Mouse (Mus musculus) testis, adult 2 months (tissue): ENCODE measurements around the gene Vmn1r172. TPM values are rescaled to one million over a fixed set of nuclear protein-coding genes. Genes with fewer than 3 reads are reported as not detected.
"Not testable (repeated sequence)": the region's sequence is repeated elsewhere in the genome, so short reads cannot be mapped to it uniquely, and the experiment has no call there.

Experiments
- H3K27ac ChIP-seq: fragments of 200-500 bp; 2 replicates; pipeline ENCODE4 v1.5.1; 2012; ENCODE audit warnings: low read depth, low read length; ENCODE audit not compliant: control insufficient read depth, insufficient read depth
- H3K27me3 ChIP-seq: fragments of 200-500 bp; 2 replicates; pipeline ENCODE4 v1.6.1; 2012; ENCODE audit warnings: mild to moderate bottlenecking, low read length, moderate library complexity; ENCODE audit not compliant: control insufficient read depth, insufficient read depth
- H3K36me3 ChIP-seq: fragments of 200-500 bp; 2 replicates; pipeline ENCODE4 v1.6.1; 2012; ENCODE audit warnings: mild to moderate bottlenecking, low read length; ENCODE audit not compliant: control insufficient read depth, insufficient read depth
- H3K4me1 ChIP-seq: fragments of 200-500 bp; 2 replicates; pipeline ENCODE4 v1.6.1; 2012; ENCODE audit warnings: low read length; ENCODE audit not compliant: control insufficient read depth, insufficient read depth
- H3K4me3 ChIP-seq: fragments of 200-500 bp; 2 replicates; pipeline ENCODE4 v1.5.1; 2012; ENCODE audit warnings: low read depth, mild to moderate bottlenecking, low read length, moderate library complexity, mixed read lengths; ENCODE audit not compliant: control insufficient read depth
- CTCF ChIP-seq: fragments of 200-500 bp; IDR thresholded peaks from 2 replicates; pipeline ENCODE4 v1.5.1; 2012; ENCODE audit warnings: low read depth, mild to moderate bottlenecking, inconsistent platforms, low read length, moderate library complexity; ENCODE audit not compliant: control insufficient read depth, insufficient read depth, insufficient replicate concordance
- POLR2A ChIP-seq: fragments of 200-500 bp; IDR thresholded peaks from 2 replicates; pipeline ENCODE4 v1.6.1; 2012; ENCODE audit warnings: low read depth, mild to moderate bottlenecking, inconsistent platforms, low read length, moderate library complexity; ENCODE audit not compliant: control insufficient read depth
- polyA plus RNA-seq: library from polyadenylated mRNA; depleted of rRNA; stranded (reverse); fragments of >200 nt; gene quantifications from 2 replicates; pipeline ENCODE4 v1.2.3, GENCODE M21; 2012; rRNA removed

The Vmn1r172 gene
- polyA plus RNA-seq = not detected in 2 replicates

DNA sequence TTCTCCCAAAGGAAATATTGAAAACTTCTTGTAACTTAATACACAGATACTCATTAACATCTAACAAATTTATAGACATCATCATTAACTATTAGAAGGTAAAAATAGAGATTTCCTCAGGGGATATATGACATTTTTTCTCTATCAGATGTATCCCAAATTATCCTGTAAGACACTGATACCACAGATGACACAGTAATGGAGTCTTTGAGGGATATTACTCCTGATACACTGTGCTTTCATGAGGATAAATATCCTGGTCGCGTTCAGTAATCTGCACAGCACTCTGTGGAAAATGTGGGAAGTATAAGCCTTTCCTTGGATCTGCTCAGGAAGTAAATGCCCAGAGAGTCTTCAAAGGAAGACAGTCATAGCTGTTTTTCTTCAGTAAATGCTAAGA, at the start of gene Vmn1r172:
TSS of gene Vmn1r172 (plus strand) at position 301 of the 400 bp plus-strand sequence.
- TF ChIP-seq POLR2A (no peak), CTCF (no peak)
- H3K27ac ChIP-seq = no peak within 1 kb of the TSS
- H3K36me3 ChIP-seq = no peaks in the 10 kb centered on the region
- no peak within 1 kb of the TSS for H3K4me3 ChIP-seq
- H3K27me3 ChIP-seq = no peaks in the 10 kb centered on the region
- H3K4me1 ChIP-seq = no peaks in the 10 kb centered on the region

DNA sequence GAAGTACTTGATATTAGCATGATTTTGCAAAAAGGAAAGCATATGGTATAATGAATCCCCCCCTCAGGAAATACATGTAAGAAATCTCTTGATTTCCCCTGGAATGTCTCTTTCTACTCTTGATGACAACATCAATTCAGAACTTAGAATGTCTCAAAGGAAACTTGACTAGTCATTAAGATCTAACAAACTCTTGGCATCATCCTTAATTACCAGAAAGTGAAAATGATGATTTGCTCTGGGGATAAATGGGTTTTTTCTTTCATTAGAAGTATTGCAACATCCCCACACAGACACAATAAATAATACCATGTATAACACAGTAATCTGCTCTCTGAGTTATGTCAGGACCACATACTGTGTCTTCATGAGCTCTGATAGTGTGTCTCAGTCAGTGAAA, 27.7 kb upstream of the Vmn1r172 start, which contains the start of gene Vmn1r171:
TSS of gene Vmn1r171 (plus strand) at position 301 of the 400 bp plus-strand sequence.
- Histone ChIP-seq H3K36me3 (no peaks in the 10 kb centered on the region), H3K27me3 (no peaks in the 10 kb centered on the region), H3K27ac (no peak within 1 kb of the TSS), H3K4me3 (no peak within 1 kb of the TSS), H3K4me1 (no peaks in the 10 kb centered on the region)
- no peak for TF ChIP-seq CTCF
- TF ChIP-seq POLR2A = no peak

DNA sequence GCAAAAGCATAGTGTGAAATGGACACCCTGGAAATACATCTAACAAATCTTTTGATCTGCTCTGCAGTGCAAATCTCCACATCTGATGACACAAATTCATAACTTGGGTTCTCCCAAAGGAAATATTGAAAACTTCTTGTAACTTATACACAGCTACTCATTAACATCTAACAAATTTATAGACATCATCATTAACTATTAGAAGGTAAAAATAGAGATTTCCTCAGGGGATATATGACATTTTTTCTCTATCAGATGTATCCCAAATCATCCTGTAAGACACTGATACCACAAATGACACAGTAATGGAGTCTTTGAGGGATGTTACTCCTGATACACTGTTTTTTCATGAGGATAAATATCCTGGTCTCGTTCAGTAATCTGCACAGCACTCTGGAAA, 42.3 kb downstream of the Vmn1r172 start, which contains the start of gene Vmn1r173:
TSS of gene Vmn1r173 (plus strand) at position 301 of the 400 bp plus-strand sequence.
- not testable (repeated sequence) for H3K27ac ChIP-seq, H3K4me3 ChIP-seq, H3K36me3 ChIP-seq, H3K27me3 ChIP-seq, H3K4me1 ChIP-seq

Other genes with a start within 250 kb of the Vmn1r172 start
- not detected in 2 replicates for gene Vmn1r167, start 151.1 kb upstream of the Vmn1r172 start, polyA plus RNA-seq
- not detected in 2 replicates for gene Vmn1r168, start 118.6 kb upstream of the Vmn1r172 start, polyA plus RNA-seq
- gene Vmn1r169, start 82.8 kb upstream of the Vmn1r172 start, polyA plus RNA-seq = not detected in 2 replicates
- gene Vmn1r170, start 52.1 kb upstream of the Vmn1r172 start, polyA plus RNA-seq = not detected in 2 replicates
- gene Vmn1r171, start 27.6 kb upstream of the Vmn1r172 start, polyA plus RNA-seq = not detected in 2 replicates
- not detected in 2 replicates for gene Vmn1r173, start 42.4 kb downstream of the Vmn1r172 start, polyA plus RNA-seq
- gene Vmn1r174, start 94.0 kb downstream of the Vmn1r172 start, polyA plus RNA-seq = not detected in 2 replicates
- 0.04 TPM in 1 of 2 replicates, not detected in the other for gene Vmn1r175, start 152.3 kb downstream of the Vmn1r172 start, polyA plus RNA-seq
- not detected in 2 replicates for gene Vmn1r176, start 179.1 kb downstream of the Vmn1r172 start, polyA plus RNA-seq
- gene Vmn1r177, start 208.1 kb downstream of the Vmn1r172 start, polyA plus RNA-seq = not detected in 2 replicates
- not detected in 2 replicates for gene Vmn1r178, start 233.7 kb downstream of the Vmn1r172 start, polyA plus RNA-seq